Mouse (Mus musculus) testis, adult 2 months (tissue): ENCODE data around the gene Rab5c.

Experiments used
- CTCF ChIP-seq: fragments of 200-500 bp; IDR thresholded peaks from 2 replicates; pipeline ENCODE4 v1.5.1; 2012; ENCODE audit warnings: low read depth, mild to moderate bottlenecking, inconsistent platforms, low read length, moderate library complexity; ENCODE audit not compliant: control insufficient read depth, insufficient read depth, insufficient replicate concordance
- POLR2A ChIP-seq: fragments of 200-500 bp; IDR thresholded peaks from 2 replicates; pipeline ENCODE4 v1.6.1; 2012; ENCODE audit warnings: low read depth, mild to moderate bottlenecking, inconsistent platforms, low read length, moderate library complexity; ENCODE audit not compliant: control insufficient read depth

GRCm38 (mm10) chr11:100735134-100735865, 2.7 kb downstream of the Rab5c start:
- TF ChIP-seq POLR2A = no peak
- no peak for TF ChIP-seq CTCF
